Mouse (Mus musculus) kidney, adult 2 months (tissue): ENCODE measurements around the gene Rnf121.

Source experiments
- CTCF ChIP-seq: fragments of 200-500 bp; conservative IDR thresholded peaks from 2 replicates; pipeline ENCODE4 v1.5.1; 2011; ENCODE audit warnings: low read depth, mild to moderate bottlenecking, control low read depth, low read length, moderate library complexity, mixed read lengths; ENCODE audit not compliant: insufficient read depth, insufficient read length
- POLR2A ChIP-seq: fragments of 200-500 bp; IDR thresholded peaks from one replicate; pipeline ENCODE4 v1.6.1; 2011; ENCODE audit warnings: low read depth, low read length, control low read depth

DNA sequence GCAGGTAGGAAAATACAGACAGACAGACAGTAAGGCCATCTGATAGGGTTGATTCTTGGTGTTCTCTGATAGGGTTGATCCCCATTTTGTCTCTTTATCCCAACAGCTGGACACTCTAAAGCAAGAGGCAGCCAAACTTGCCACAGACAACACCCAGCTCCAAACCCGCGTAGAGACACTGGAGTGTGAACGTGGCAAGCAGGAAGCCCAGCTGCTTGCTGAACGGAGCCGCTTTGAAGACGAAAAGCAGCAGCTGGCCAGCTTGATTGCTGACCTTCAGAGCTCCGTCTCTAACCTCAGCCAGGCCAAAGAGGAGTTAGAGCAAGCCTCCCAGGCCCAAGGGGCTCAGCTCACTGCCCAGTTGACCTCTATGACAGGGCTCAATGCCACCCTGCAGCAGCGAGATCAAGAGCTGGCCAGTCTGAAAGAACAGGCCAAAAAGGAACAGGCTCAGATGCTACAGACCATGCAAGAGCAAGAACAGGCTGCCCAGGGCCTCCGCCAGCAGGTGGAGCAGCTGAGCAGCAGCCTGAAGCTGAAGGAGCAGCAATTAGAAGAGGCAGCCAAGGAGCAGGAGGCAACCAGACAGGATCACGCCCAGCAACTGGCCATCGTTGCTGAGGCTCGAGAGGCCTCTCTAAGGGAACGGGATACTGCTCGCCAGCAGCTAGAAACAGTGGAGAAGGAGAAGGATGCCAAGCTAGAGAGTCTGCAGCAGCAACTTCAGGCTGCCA is 66.9 kb downstream of the Rnf121 start:
- no peak for TF ChIP-seq POLR2A
- TF ChIP-seq CTCF: peak; percentile 96; the same call in 1 of the 2 replicates
